26 mouse cellular contexts compared by ENCODE assay signal in genomic region chr16:58684537-58684936, GRCm38 (mm10). TPM values are rescaled to one million over a fixed set of nuclear protein-coding genes. Genes with fewer than 3 reads are reported as not detected.
DNase-seq lines count a peak whose midpoint lies in the region; ATAC-seq and TF ChIP-seq lines count a peak whose summit lies in the region.
"Had no signal": no experiment of that assay in that cellular context is flagged by ENCODE, and none has a peak within 500 bp of the region (broad histone marks: within the 10 kb centered on the region; RNA-seq: fewer than 3 reads in every experiment).

No protein-coding gene starts in this region.

- peak; percentile 56 for TF ChIP-seq RAD21 in MEL (IDR thresholded peaks at IDR 0.05; ENCODE audit: low read depth, low read length)

- no peak for TF ChIP-seq EP300 in MEL (IDR thresholded peaks at IDR 0.05; ENCODE audit: low read depth in 1 of 2, low read length in 2 of 2)

- no peak overlapping the region for H3K4me2 ChIP-seq in intestine, postnatal 0 days (replicated peaks; ENCODE audit: low read depth)
- H3K4me2 ChIP-seq in intestine, embryonic 15.5 days (replicated peaks): no peak overlapping the region
- no peak overlapping the region for H3K4me2 ChIP-seq in liver, embryonic 15.5 days
- no peak overlapping the region for H3K4me2 ChIP-seq in forebrain, postnatal 0 days (ENCODE audit: low read depth)
- H3K4me2 ChIP-seq: midbrain, embryonic 12.5 days had no signal

- ATAC-seq in intestine, postnatal 0 days: no peak
- no peak for ATAC-seq in intestine, embryonic 15.5 days
- ATAC-seq in liver, embryonic 15.5 days (ENCODE audit: insufficient read depth): peak; percentile 25; the same call in 1 of the 2 replicates
- no peak for ATAC-seq in monocyte, adult 5-6 weeks (replicated peaks; ENCODE audit: insufficient number of reproducible peaks, low FRiP score, low TSS enrichment, poor library complexity, severe bottlenecking)
- ATAC-seq in forebrain, postnatal 0 days: no peak

- no peak overlapping the region for H3K27ac ChIP-seq in intestine, postnatal 0 days (ENCODE audit: low read depth, low read length)
- no peak overlapping the region for H3K27ac ChIP-seq in intestine, embryonic 15.5 days
- no peak overlapping the region for H3K27ac ChIP-seq in MEL (ENCODE audit: control insufficient read depth, low read depth, low read length)
- peak overlapping the region; percentile 66 for H3K27ac ChIP-seq in liver, embryonic 15.5 days (replicated peaks)
- no peak overlapping the region for H3K27ac ChIP-seq in forebrain, postnatal 0 days (ENCODE audit: low read depth, low read length)
- H3K27ac ChIP-seq: macrophage; midbrain, embryonic 12.5 days had no signal

- TF ChIP-seq POLR2A in MEL (IDR thresholded peaks at IDR 0.05; ENCODE audit: control insufficient read depth in 1 of 2, insufficient read depth in 1 of 2, low read depth in 1 of 2, low read length in 2 of 2, poor library complexity in 1 of 2): no peak

- H3K9ac ChIP-seq in intestine, postnatal 0 days (ENCODE audit: low read depth, low read length): no peak overlapping the region
- H3K9ac ChIP-seq in intestine, embryonic 15.5 days: no peak overlapping the region
- H3K9ac ChIP-seq in MEL (ENCODE audit: control insufficient read depth, low read depth, low read length, poor library complexity, severe bottlenecking): no peak overlapping the region
- no peak overlapping the region for H3K9ac ChIP-seq in liver, embryonic 15.5 days
- no peak overlapping the region for H3K9ac ChIP-seq in forebrain, postnatal 0 days
- H3K9ac ChIP-seq: midbrain, embryonic 12.5 days had no signal

- no peak overlapping the region for H3K4me3 ChIP-seq in intestine, postnatal 0 days (ENCODE audit: low read depth, low read length)
- H3K4me3 ChIP-seq in intestine, embryonic 15.5 days (replicated peaks): no peak overlapping the region
- no peak overlapping the region for H3K4me3 ChIP-seq in MEL (ENCODE audit: control insufficient read depth in 1 of 2, insufficient read depth in 1 of 2, low read depth in 2 of 2, low read length in 2 of 2)
- no peak overlapping the region for H3K4me3 ChIP-seq in liver, embryonic 15.5 days (replicated peaks)
- no peak overlapping the region for H3K4me3 ChIP-seq in forebrain, postnatal 0 days (ENCODE audit: low read depth, low read length)
- H3K4me3 ChIP-seq: midbrain, embryonic 12.5 days had no signal

- no peaks in the 10 kb centered on the region for H3K27me3 ChIP-seq in intestine, postnatal 0 days (replicated peaks; ENCODE audit: control insufficient read depth, insufficient read depth, low read length)
- H3K27me3 ChIP-seq in intestine, embryonic 15.5 days (replicated peaks): no peaks in the 10 kb centered on the region
- no peaks in the 10 kb centered on the region for H3K27me3 ChIP-seq in MEL (ENCODE audit: control insufficient read depth in 1 of 2, insufficient read depth in 2 of 2, low read length in 2 of 2)
- no peaks in the 10 kb centered on the region for H3K27me3 ChIP-seq in liver, embryonic 15.5 days
- H3K27me3 ChIP-seq in forebrain, postnatal 0 days (ENCODE audit: insufficient read depth, low read length): no peaks in the 10 kb centered on the region
- H3K27me3 ChIP-seq: midbrain, embryonic 12.5 days had no signal

- no peaks in the 10 kb centered on the region for H3K79me2 ChIP-seq in MEL (ENCODE audit: control insufficient read depth, insufficient read depth, low read length, poor library complexity)

- H3K9me3 ChIP-seq in intestine, postnatal 0 days (ENCODE audit: control insufficient read depth): no peaks in the 10 kb centered on the region
- no peaks in the 10 kb centered on the region for H3K9me3 ChIP-seq in intestine, embryonic 15.5 days
- H3K9me3 ChIP-seq in MEL (replicated peaks; ENCODE audit: insufficient read depth, low read length): no peaks in the 10 kb centered on the region
- no peaks in the 10 kb centered on the region for H3K9me3 ChIP-seq in liver, embryonic 15.5 days (replicated peaks)
- no peaks in the 10 kb centered on the region for H3K9me3 ChIP-seq in forebrain, postnatal 0 days (ENCODE audit: low read length)
- H3K9me3 ChIP-seq: midbrain, embryonic 12.5 days had no signal

- peak; percentile 57 for TF ChIP-seq CTCF in intestine, postnatal 0 days (IDR thresholded peaks at IDR 0.05; ENCODE audit: low read depth)
- peak; percentile 21 to 72 (median 22); a peak in 4 of 6 replicates for TF ChIP-seq CTCF in MEL (IDR thresholded peaks at IDR 0.05 in 2 of 3, conservative IDR thresholded peaks at IDR 0.05 in 1 of 3; ENCODE audit: control insufficient read depth in 1 of 3, insufficient read depth in 1 of 3, low read depth in 2 of 3, low read length in 3 of 3, poor library complexity in 1 of 3, severe bottlenecking in 1 of 3)
- TF ChIP-seq CTCF in forebrain, postnatal 0 days (IDR thresholded peaks at IDR 0.05; ENCODE audit: low read depth): no peak

- DNase-seq in 416B (ENCODE audit: low read depth): peak; percentile 47
- DNase-seq in MEL (ENCODE audit: low read depth, low spot score): peak; percentile 49
- DNase-seq in MN1 (ENCODE audit: low spot score): no peak
- DNase-seq in forebrain, postnatal 0 days: no peak
- DNase-seq: cerebellum, adult 11-12 months; kidney, postnatal 25 days; lung, adult 2 months; right cerebral cortex, postnatal 25 days; thymus, adult 18-20 months had no signal

- no peaks in the 10 kb centered on the region for H3K4me1 ChIP-seq in intestine, postnatal 0 days (replicated peaks; ENCODE audit: control insufficient read depth, insufficient read depth, low read length)
- no peaks in the 10 kb centered on the region for H3K4me1 ChIP-seq in intestine, embryonic 15.5 days (replicated peaks)
- peaks cover 0 to 4% of the 10 kb centered on the region in 2 experiments; a peak in 2 of 4 replicates for H3K4me1 ChIP-seq in MEL (ENCODE audit: control insufficient read depth in 1 of 2, insufficient read depth in 2 of 2, low read length in 2 of 2)
- 0 out of 2 replicates have a peak, but pooled peaks cover 22% of the 10 kb centered on the region for H3K4me1 ChIP-seq in liver, embryonic 15.5 days (replicated peaks)
- H3K4me1 ChIP-seq in forebrain, postnatal 0 days (ENCODE audit: insufficient read depth): no peaks in the 10 kb centered on the region
- H3K4me1 ChIP-seq: midbrain, embryonic 12.5 days had no signal

- 0 out of 2 replicates have a peak, but pooled peaks cover 4% of the 10 kb centered on the region for H3K36me3 ChIP-seq in intestine, postnatal 0 days (ENCODE audit: control insufficient read depth, insufficient read depth)
- H3K36me3 ChIP-seq in intestine, embryonic 15.5 days: no peaks in the 10 kb centered on the region
- H3K36me3 ChIP-seq in MEL (ENCODE audit: control insufficient read depth in 1 of 2, insufficient read depth in 2 of 2, low read length in 2 of 2): peaks cover 10 to 11% of the 10 kb centered on the region in 2 experiments
- H3K36me3 ChIP-seq in liver, embryonic 15.5 days (replicated peaks): peaks cover 30% of the 10 kb centered on the region
- no peaks in the 10 kb centered on the region; the same call in 1 of the 2 replicates for H3K36me3 ChIP-seq in forebrain, postnatal 0 days (ENCODE audit: insufficient read depth)
- H3K36me3 ChIP-seq: midbrain, embryonic 12.5 days had no signal

RNA-seq across cellular contexts. Expression of gene Cpox, which starts 14.4 kb away (rescaled TPM):
- 54.5 and 56.7 TPM in 2 replicates for polyA plus RNA-seq in intestine, postnatal 0 days (2015; fragmentation: Nextera tagmentation; extraction: Ambion mirVana)
- polyA plus RNA-seq in intestine, embryonic 15.5 days (2015; fragmentation: Nextera tagmentation; extraction: Ambion mirVana): 58.4 and 71.3 TPM in 2 replicates
- 159 and 204 TPM in 2 replicates for total RNA-seq in MEL (2012; rRNA removed)
- polyA plus RNA-seq in MEL (2012; ENCODE audit: insufficient read depth in 1 of 2, insufficient read length in 2 of 2, low read depth in 1 of 2, low replicate concordance in 2 of 2, missing spikeins in 1 of 2): 100 to 1,000 TPM; 110 to 421 TPM
- polyA plus RNA-seq in liver, embryonic 15.5 days (2015; fragmentation: Nextera tagmentation; extraction: Ambion mirVana): 496 and 576 TPM in 2 replicates
- 7.1 to 14.9 TPM (median 10.7 TPM) in 3 replicates for total RNA-seq in monocyte, adult 5-6 weeks (2017)
- 12.9 and 22.4 TPM in 2 replicates for total RNA-seq in forebrain, postnatal 0 days (2014; rRNA removed)
- polyA plus RNA-seq in forebrain, postnatal 0 days (2015; fragmentation: Nextera tagmentation; extraction: Ambion mirVana): 5.9 and 10.0 TPM in 2 replicates

RNA-seq across cellular contexts. Expression of gene Gpr15, which starts 34.3 kb away (rescaled TPM):
- polyA plus RNA-seq in intestine, postnatal 0 days (2015; fragmentation: Nextera tagmentation; extraction: Ambion mirVana): 0.20 and 0.34 TPM in 2 replicates
- 0.14 TPM in 1 of 2 replicates, not detected in the other for polyA plus RNA-seq in intestine, embryonic 15.5 days (2015; fragmentation: Nextera tagmentation; extraction: Ambion mirVana)
- not detected in 2 replicates for total RNA-seq in MEL (2012; rRNA removed)
- polyA plus RNA-seq in MEL (2012; ENCODE audit: insufficient read depth in 1 of 2, insufficient read length in 2 of 2, low read depth in 1 of 2, low replicate concordance in 2 of 2, missing spikeins in 1 of 2): not detected
- polyA plus RNA-seq in liver, embryonic 15.5 days (2015; fragmentation: Nextera tagmentation; extraction: Ambion mirVana): 0.05 and 0.12 TPM in 2 replicates
- total RNA-seq in monocyte, adult 5-6 weeks (2017): 1.7 TPM in 1 of 3 replicates, not detected in the others
- total RNA-seq in forebrain, postnatal 0 days (2014; rRNA removed): 0.14 TPM in 1 of 2 replicates, not detected in the other
- not detected in 2 replicates for polyA plus RNA-seq in forebrain, postnatal 0 days (2015; fragmentation: Nextera tagmentation; extraction: Ambion mirVana)
- total RNA-seq: adrenal gland, adult 18-20 months; common myeloid progenitor, adult 5-6 weeks; hematopoietic stem cell, adult 5-6 weeks; layer of hippocampus, postnatal 10 days; left cerebral cortex, postnatal 36 days had no signal
- polyA plus RNA-seq: C2C12; embryonic facial prominence, embryonic 14.5 days; forebrain, embryonic 11.5 days; gonadal fat pad, adult 2 months; heart, embryonic 14.5 days; intestine, embryonic 14.5 days; macrophage had no signal

RNA-seq across cellular contexts. Expression of gene Cldnd1, which starts 43.2 kb away (rescaled TPM):
- polyA plus RNA-seq in intestine, postnatal 0 days (2015; fragmentation: Nextera tagmentation; extraction: Ambion mirVana): 86.0 and 86.1 TPM in 2 replicates
- polyA plus RNA-seq in intestine, embryonic 15.5 days (2015; fragmentation: Nextera tagmentation; extraction: Ambion mirVana): 95.7 and 97.6 TPM in 2 replicates
- total RNA-seq in MEL (2012; rRNA removed): 16.9 and 18.5 TPM in 2 replicates
- 10 to 100 TPM in 1 of 2 experiments, not detected in 1; 34.3 TPM for polyA plus RNA-seq in MEL (2012; ENCODE audit: insufficient read depth in 1 of 2, insufficient read length in 2 of 2, low read depth in 1 of 2, low replicate concordance in 2 of 2, missing spikeins in 1 of 2)
- 24.6 and 25.4 TPM in 2 replicates for polyA plus RNA-seq in liver, embryonic 15.5 days (2015; fragmentation: Nextera tagmentation; extraction: Ambion mirVana)
- total RNA-seq in monocyte, adult 5-6 weeks (2017): 14.5 to 60.0 TPM (median 53.1 TPM) in 3 replicates
- total RNA-seq in forebrain, postnatal 0 days (2014; rRNA removed): 42.9 and 54.8 TPM in 2 replicates
- polyA plus RNA-seq in forebrain, postnatal 0 days (2015; fragmentation: Nextera tagmentation; extraction: Ambion mirVana): 117 and 129 TPM in 2 replicates

RNA-seq across cellular contexts. Expression of gene E330017A01Rik, which starts 46.0 kb away (rescaled TPM):
- polyA plus RNA-seq in intestine, postnatal 0 days (2015; fragmentation: Nextera tagmentation; extraction: Ambion mirVana): not detected in 2 replicates
- not detected in 2 replicates for polyA plus RNA-seq in intestine, embryonic 15.5 days (2015; fragmentation: Nextera tagmentation; extraction: Ambion mirVana)
- 4.3 and 7.5 TPM in 2 replicates for total RNA-seq in MEL (2012; rRNA removed)
- polyA plus RNA-seq in MEL (2012; ENCODE audit: insufficient read depth in 1 of 2, insufficient read length in 2 of 2, low read depth in 1 of 2, low replicate concordance in 2 of 2, missing spikeins in 1 of 2): 1 to 10 TPM in 1 of 2 experiments, not detected in 1; 8.2 TPM
- not detected in 2 replicates for polyA plus RNA-seq in liver, embryonic 15.5 days (2015; fragmentation: Nextera tagmentation; extraction: Ambion mirVana)
- total RNA-seq in monocyte, adult 5-6 weeks (2017): not detected in 3 replicates
- not detected in 2 replicates for total RNA-seq in forebrain, postnatal 0 days (2014; rRNA removed)
- 0.16 TPM in 1 of 2 replicates, not detected in the other for polyA plus RNA-seq in forebrain, postnatal 0 days (2015; fragmentation: Nextera tagmentation; extraction: Ambion mirVana)
- total RNA-seq: adrenal gland, adult 18-20 months; common myeloid progenitor, adult 5-6 weeks; hematopoietic stem cell, adult 5-6 weeks; layer of hippocampus, postnatal 10 days; left cerebral cortex, postnatal 36 days had no signal
- polyA plus RNA-seq: C2C12; embryonic facial prominence, embryonic 14.5 days; forebrain, embryonic 11.5 days; gonadal fat pad, adult 2 months; heart, embryonic 14.5 days; intestine, embryonic 14.5 days; lung, adult 2 months; macrophage; midbrain, embryonic 12.5 days had no signal

Comparison
In these comparisons a context has a peak if more than half of its experiments do, and no peak if none do; other contexts are left out.
1. DNase-seq: peak in 416B (single experiment) and MEL (single experiment); none in MN1 (single experiment) and forebrain, postnatal 0 days (single experiment).